Mouse (Mus musculus): ENCODE data around the gene Rnpepl1. TPM values are rescaled to one million over a fixed set of nuclear protein-coding genes. Genes with fewer than 3 reads are reported as not detected.

Rnpepl1 gene
- total and polyA plus RNA-seq, 3 experiments = 5.1 to 20.2 (median 14.6) TPM

GRCm38 (mm10) chr1:92933611-92934010 is 23.0 kb downstream of the Rnpepl1 start:
- Histone ChIP-seq H3K9me3 (replicated peaks; ENCODE audit: low read length) (no peaks in the 10 kb centered on the region), H3K9ac (ENCODE audit: insufficient read depth, low read depth) (peak overlapping the region; percentile 97), H3K36me3 (replicated peaks in 1 of 2; ENCODE audit: control insufficient read depth in 1 of 2, insufficient read depth in 1 of 2, low read length in 1 of 2) (peaks cover 7 to 16% of the 10 kb centered on the region in 2 experiments), H3K27me3 (replicated peaks) (peaks cover 17% of the 10 kb centered on the region), H3K4me2 (ENCODE audit: insufficient read depth, low read depth, poor library complexity, severe bottlenecking) (peak overlapping the region; percentile 79), H3K4me1 (ENCODE audit: control insufficient read depth in 1 of 2, insufficient read depth in 2 of 2) (peaks cover 9 to 25% of the 10 kb centered on the region in 2 experiments), H3K4me3 (replicated peaks in 1 of 3; ENCODE audit: low read depth in 2 of 3, low read length in 2 of 3, poor library complexity in 1 of 3) (peak overlapping the region; percentile 63 to 85 (median 79)), H3K79me2 (replicated peaks; ENCODE audit: control insufficient read depth, extremely low read depth, insufficient read depth, poor library complexity, severe bottlenecking) (peaks cover 4% of the 10 kb centered on the region), H3K27ac (ENCODE audit: insufficient read depth, low read depth) (peak overlapping the region; percentile 93)
- DNase-seq (ENCODE audit: extremely low read depth) = no peak
- dilution Hi-C loops (cut with MboI; ENCODE audit: extremely low pct_ligation_motif_present, extremely low pct_unique_long_range_greater_than_20kb, low sequenced_read_pairs) = no loop called here
- TF ChIP-seq ZC3H11A (IDR thresholded peaks at IDR 0.05; ENCODE audit: low read depth, low read length) (no peak), KAT2A (IDR thresholded peaks at IDR 0.05; ENCODE audit: insufficient replicate concordance, low read length) (no peak), JUND (conservative IDR thresholded peaks at IDR 0.05; ENCODE audit: low read depth, low read length) (no peak), HCFC1 (IDR thresholded peaks at IDR 0.05; ENCODE audit: low read depth, low read length) (no peak), MAZ (IDR thresholded peaks at IDR 0.05; ENCODE audit: low read depth, low read length) (no peak), NELFE (IDR thresholded peaks at IDR 0.05; ENCODE audit: low read depth, low read length) (no peak)
- in situ Hi-C loops (cut with MboI; ENCODE audit: low pct_ligation_motif_present, low pct_unique_long_range_greater_than_20kb, low sequenced_read_pairs) = no loop called here

GRCm38 (mm10) chr1:92934182-92934827 is 23.7 kb downstream of the Rnpepl1 start, which contains the start of gene Capn10:
Gene Capn10 (plus strand): TSS chr1:92934376.
- in situ Hi-C loops (cut with MboI; ENCODE audit: low pct_ligation_motif_present, low pct_unique_long_range_greater_than_20kb, low sequenced_read_pairs) = no loop called here
- Histone ChIP-seq H3K9ac (ENCODE audit: insufficient read depth, low read depth) (peak within 1 kb of the TSS; percentile 97), H3K9me3 (replicated peaks; ENCODE audit: low read length) (no peaks in the 10 kb centered on the region), H3K27me3 (replicated peaks) (peaks cover 10% of the 10 kb centered on the region), H3K4me3 (replicated peaks in 1 of 3; ENCODE audit: low read depth in 2 of 3, low read length in 2 of 3, poor library complexity in 1 of 3) (peak within 1 kb of the TSS; percentile 63 to 85 (median 79)), H3K36me3 (replicated peaks in 1 of 2; ENCODE audit: control insufficient read depth in 1 of 2, insufficient read depth in 1 of 2, low read length in 1 of 2) (peaks cover 12 to 23% of the 10 kb centered on the region in 2 experiments), H3K4me2 (ENCODE audit: insufficient read depth, low read depth, poor library complexity, severe bottlenecking) (peak within 1 kb of the TSS; percentile 94), H3K27ac (ENCODE audit: insufficient read depth, low read depth) (peak within 1 kb of the TSS; percentile 93), H3K4me1 (ENCODE audit: control insufficient read depth in 1 of 2, insufficient read depth in 2 of 2) (peaks cover 9 to 25% of the 10 kb centered on the region in 2 experiments), H3K79me2 (replicated peaks; ENCODE audit: control insufficient read depth, extremely low read depth, insufficient read depth, poor library complexity, severe bottlenecking) (peaks cover 4% of the 10 kb centered on the region)
- dilution Hi-C loops (cut with MboI; ENCODE audit: extremely low pct_ligation_motif_present, extremely low pct_unique_long_range_greater_than_20kb, low sequenced_read_pairs) = no loop called here
- peak; percentile 97 for DNase-seq (ENCODE audit: extremely low read depth)
- TF ChIP-seq TCF12 (IDR thresholded peaks at IDR 0.05; ENCODE audit: low read depth, low read length) (peak; percentile 78), POLR2AphosphoS2 (IDR thresholded peaks at IDR 0.05; ENCODE audit: low read depth, low read length) (peak; percentile 82; the same call in 1 of the 2 replicates), CHD1 (IDR thresholded peaks at IDR 0.05; ENCODE audit: low read depth, low read length) (no peak), USF2 (conservative IDR thresholded peaks at IDR 0.05; ENCODE audit: low read depth, low read length) (peak; percentile 85), CTCF (conservative IDR thresholded peaks at IDR 0.05 in 1 of 2, IDR thresholded peaks at IDR 0.05 in 1 of 2; ENCODE audit: low read depth in 2 of 2, low read length in 2 of 2) (no peak), ZMIZ1 (IDR thresholded peaks at IDR 0.05; ENCODE audit: low read depth, low read length) (peak; percentile 77), MYC (IDR thresholded peaks at IDR 0.05; ENCODE audit: low read depth, low read length) (peak; percentile 96), NRF1 (IDR thresholded peaks at IDR 0.05; ENCODE audit: low read depth, low read length) (peak; percentile 60; the same call in 1 of the 2 replicates), MAX (IDR thresholded peaks at IDR 0.05; ENCODE audit: low read length) (no peak; the same call in none of the 2 replicates), ZKSCAN1 (IDR thresholded peaks at IDR 0.05; ENCODE audit: borderline replicate concordance, low read depth, low read length) (no peak), ZNF384 (IDR thresholded peaks at IDR 0.05; ENCODE audit: low read depth, low read length) (no peak), KAT2A (IDR thresholded peaks at IDR 0.05; ENCODE audit: insufficient replicate concordance, low read length) (peak; percentile 89; the same call in 1 of the 2 replicates), MAFK (IDR thresholded peaks at IDR 0.05; ENCODE audit: insufficient replicate concordance, low read length) (no peak), USF1 (IDR thresholded peaks at IDR 0.05; ENCODE audit: low read depth, low read length) (peak; percentile 91), SIN3A (IDR thresholded peaks at IDR 0.05; ENCODE audit: low read length) (peak; percentile 96), JUN (IDR thresholded peaks at IDR 0.05; ENCODE audit: insufficient read depth, low read depth, low read length) (no peak; the same call in 1 of the 2 replicates), ELF1 (IDR thresholded peaks at IDR 0.05; ENCODE audit: low read depth, low read length) (peak; percentile 97), RCOR1 (conservative IDR thresholded peaks at IDR 0.05; ENCODE audit: low read depth, low read length) (no peak), CHD2 (IDR thresholded peaks at IDR 0.05; ENCODE audit: low read length) (peak; percentile 60; the same call in 1 of the 2 replicates), GABPA (IDR thresholded peaks at IDR 0.05; ENCODE audit: insufficient replicate concordance, low read depth, low read length) (no peak), JUND (conservative IDR thresholded peaks at IDR 0.05; ENCODE audit: low read depth, low read length) (0 out of 2 replicates have a peak, but pooled peaks have one; percentile 12), ZC3H11A (IDR thresholded peaks at IDR 0.05; ENCODE audit: low read depth, low read length) (no peak), MXI1 (IDR thresholded peaks at IDR 0.05; ENCODE audit: low read depth, low read length) (peak; percentile 96), POLR2A (IDR thresholded peaks at IDR 0.05; ENCODE audit: low read depth, low read length) (peak; percentile 94), RAD21 (IDR thresholded peaks at IDR 0.05; ENCODE audit: low read depth, low read length) (no peak), HCFC1 (IDR thresholded peaks at IDR 0.05; ENCODE audit: low read depth, low read length) (peak; percentile 93), BHLHE40 (IDR thresholded peaks at IDR 0.05; ENCODE audit: low read depth, low read length) (peak; percentile 91), PAX5 (IDR thresholded peaks at IDR 0.05; ENCODE audit: low read length) (no peak), IRF4 (IDR thresholded peaks at IDR 0.05; ENCODE audit: low read depth, low read length) (peak; percentile 62; the same call in 1 of the 2 replicates)
